Mouse (Mus musculus): Measurements from ENCODE around the gene Kcnh7.
"Not testable (repeated sequence)": the region's sequence is repeated elsewhere in the genome, so short reads cannot be mapped to it uniquely, and the experiment has no call there.

The Kcnh7 gene

DNA sequence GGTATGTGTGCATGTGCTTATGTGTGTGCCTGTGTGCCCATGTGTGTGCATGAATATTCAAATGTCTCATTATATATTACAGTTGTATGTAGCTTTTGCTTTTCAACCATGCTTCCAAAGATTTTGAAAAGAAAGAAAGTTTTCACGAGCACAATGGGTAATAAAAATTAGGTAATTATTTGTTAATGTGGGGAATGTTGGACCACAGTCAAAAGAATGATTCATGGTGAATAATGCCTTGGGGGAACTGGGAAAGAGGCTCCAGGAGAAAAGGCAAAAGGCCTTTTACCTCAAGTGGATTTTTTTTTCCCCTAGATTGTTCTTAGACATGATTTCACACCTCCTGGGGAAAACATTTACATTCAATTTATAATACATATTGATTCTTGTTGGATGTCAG, 458.1 kb downstream of the Kcnh7 start:
- no peak for DNase-seq (ENCODE audit: extremely low spot score, low read depth, low spot score)

DNA sequence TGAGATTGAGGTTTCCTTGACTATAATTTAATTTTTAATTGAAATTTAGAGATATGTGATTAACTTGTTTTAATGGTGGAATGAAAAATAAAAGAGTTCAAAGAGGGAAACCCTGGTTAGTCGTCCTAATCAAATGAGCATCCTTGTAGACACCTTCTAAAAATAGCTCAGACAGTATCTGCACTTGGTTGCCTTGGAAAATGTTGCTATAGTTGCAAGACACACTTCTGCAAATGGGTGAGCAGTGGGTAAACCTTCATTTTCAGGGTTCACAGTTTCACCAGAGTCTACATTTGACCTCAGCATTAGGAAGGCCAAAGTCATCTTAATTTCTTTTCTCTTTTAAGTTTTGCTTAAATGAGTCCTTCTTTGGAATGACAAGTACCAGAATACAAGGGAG, 465.7 kb downstream of the Kcnh7 start:
- DNase-seq (ENCODE audit: extremely low spot score, low read depth, low spot score): no peak

DNA sequence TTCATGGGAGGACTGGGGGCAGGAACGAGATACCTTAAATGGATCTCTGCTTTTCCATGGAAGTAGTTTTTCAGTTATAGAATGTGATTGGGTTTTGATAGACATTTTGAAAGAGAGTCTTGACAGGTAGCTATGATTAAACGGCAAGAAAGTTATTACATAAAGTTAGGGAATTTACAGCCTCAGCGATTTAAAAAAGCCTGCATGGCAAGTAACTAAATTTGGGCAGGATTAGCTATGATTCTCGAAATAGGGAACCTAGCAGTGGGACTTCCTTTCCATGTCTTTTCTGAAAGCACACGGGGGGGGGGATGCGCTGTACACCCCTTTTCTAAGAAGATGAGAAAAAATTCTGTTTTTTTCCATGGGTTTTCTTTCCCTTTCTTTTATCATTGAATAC, 466.8 kb downstream of the Kcnh7 start:
- DNase-seq (ENCODE audit: extremely low spot score, low read depth, low spot score): no peak

DNA sequence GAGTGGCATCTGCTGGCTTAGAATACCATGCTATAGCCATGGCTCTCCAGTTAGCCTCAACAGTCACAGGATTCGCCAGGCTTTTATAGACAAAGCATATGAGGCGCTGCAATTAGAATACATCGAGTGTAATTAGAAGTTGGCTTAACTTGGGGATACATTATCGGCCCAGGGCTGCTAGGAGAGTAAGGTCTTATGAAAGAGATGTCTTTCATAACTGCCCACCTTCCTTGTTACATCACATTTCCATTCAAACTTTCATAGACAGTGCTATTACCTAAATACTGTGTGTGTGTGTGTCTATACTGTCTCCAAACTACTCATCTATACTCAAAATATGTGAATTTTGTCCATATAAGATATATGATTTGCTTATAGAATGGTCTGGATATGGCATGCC, 468.8 kb downstream of the Kcnh7 start:
- no peak for DNase-seq (ENCODE audit: extremely low spot score, low read depth, low spot score)

- not testable (repeated sequence) for DNase-seq (ENCODE audit: extremely low spot score, low read depth, low spot score)
Observed at GRCm38 (mm10) chr2:62714362-62714761, 469.7 kb downstream of the Kcnh7 start.

DNA sequence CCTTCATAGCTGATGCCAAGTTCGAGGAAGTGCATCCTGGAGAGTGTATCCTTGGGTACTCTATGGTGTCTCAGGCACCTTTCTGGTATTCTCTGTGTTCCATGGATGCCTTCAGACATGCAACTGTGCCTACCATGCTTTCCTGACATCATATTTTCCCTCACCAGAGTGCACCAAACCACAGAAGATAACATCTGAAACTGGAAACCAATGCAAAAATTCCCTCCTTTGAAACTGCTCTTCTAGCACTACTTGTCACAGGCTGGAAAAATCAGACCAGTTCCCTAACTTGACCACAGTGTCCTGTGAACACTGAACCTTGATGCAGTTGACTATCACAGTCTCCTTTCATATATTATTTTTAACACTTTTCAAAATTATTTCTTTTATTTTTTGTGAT, 474.5 kb downstream of the Kcnh7 start:
- DNase-seq (ENCODE audit: extremely low spot score, low read depth, low spot score): no peak

DNA sequence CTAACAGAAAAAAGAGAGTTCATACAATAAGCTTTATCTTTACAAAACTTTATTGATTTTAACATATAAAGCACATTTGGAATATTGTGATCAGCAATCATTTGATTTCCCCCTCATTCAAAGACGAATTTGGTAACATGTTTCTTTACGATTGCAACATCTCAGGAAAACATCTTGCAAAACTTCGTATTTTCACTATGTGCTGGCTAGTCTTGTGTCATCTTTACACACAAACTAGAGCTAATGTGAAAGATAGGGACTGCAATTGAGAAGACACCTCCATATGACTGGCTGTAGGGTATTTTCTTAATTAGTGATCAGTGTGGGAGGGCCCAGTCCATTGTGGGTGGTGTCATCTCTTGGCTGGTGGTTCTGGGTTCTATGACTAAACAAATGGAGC, 477.8 kb downstream of the Kcnh7 start:
- no peak for DNase-seq (ENCODE audit: extremely low spot score, low read depth, low spot score)

DNA sequence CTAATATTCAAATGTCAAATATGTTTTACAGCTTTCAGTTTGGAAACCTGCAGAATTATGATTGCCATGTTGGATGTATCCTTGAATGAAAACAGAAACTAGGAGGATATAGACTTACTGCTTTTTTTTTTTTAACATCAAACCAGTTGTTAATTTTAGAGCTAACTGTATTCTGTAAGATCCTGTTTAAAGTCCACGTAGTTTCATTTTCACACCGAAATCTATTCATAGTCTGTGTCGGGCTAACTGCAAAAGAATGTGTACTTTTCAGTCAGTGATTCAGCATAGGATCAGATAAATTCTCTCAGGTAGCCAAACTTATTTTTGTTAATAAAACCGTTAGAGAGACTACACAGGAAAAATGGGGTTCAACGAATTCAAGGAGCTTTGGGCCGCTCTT, 498.2 kb downstream of the Kcnh7 start:
- no peak for DNase-seq (ENCODE audit: extremely low spot score, low read depth, low spot score)

- DNase-seq (ENCODE audit: extremely low spot score, low read depth, low spot score): no peak
Observed at GRCm38 (mm10) chr2:62684989-62685595, 499.0 kb downstream of the Kcnh7 start.

DNA sequence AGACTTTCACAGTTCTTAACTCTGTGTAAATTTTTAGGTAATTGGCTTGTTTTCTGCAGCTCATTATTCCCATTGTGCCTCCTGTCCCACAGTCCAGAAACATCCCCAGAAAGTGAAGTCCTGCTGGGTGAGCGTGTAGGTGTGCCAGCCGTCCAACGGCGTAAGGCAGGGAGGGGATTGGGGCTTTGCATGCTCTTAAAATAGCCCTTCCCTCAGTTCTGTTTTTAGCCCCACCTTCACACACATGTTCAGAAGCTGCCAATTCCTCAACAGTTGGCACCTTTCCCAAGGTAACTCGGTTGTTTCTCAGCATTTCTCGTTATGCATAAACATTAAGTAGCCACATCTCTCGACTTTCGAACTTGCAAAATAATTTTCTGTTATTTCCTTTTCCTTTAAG, 502.4 kb downstream of the Kcnh7 start:
- no peak for DNase-seq (ENCODE audit: extremely low spot score, low read depth, low spot score)

GRCm38 (mm10) chr2:62672788-62673187, 511.3 kb downstream of the Kcnh7 start:
- no peak for DNase-seq (ENCODE audit: extremely low spot score, low read depth, low spot score)

DNA sequence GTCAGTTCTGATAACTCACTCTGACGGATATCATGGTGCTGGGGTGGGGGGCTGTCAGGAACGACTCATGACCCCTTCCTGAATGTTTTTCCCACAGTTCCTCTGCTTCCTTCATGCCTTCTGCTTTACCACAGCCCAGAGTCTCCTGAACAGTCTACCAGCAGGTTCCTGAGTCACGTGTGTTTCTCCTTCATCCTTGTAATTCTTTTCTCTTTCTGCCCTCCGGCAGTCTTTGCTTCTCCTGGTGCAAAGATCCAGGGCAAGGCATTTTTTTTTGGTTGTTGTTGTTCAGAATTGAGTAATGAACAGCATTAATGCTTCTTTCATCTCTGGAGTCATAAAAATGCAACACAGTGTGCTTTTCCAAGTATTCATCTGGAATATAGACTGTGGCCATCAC, 513.3 kb downstream of the Kcnh7 start:
- DNase-seq (ENCODE audit: extremely low spot score, low read depth, low spot score): no peak

DNA sequence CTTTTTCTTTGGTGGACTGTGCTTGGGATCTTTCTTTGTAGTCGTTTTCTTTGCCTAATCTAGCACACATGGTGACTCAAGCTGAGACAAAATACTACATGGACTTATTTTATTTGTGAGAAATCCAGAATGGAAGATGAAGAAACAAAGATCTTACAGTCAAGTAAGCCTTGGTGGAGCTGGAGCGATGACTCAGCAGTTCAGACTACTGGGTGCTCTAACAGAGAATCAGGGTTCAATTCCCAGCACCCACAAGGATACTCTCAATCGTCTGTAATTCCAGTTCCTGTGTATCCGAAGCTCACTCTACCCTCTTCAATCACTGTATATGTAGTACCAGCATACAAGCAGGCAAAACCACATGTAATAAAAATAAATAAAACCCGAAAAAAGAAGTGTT, 513.8 kb downstream of the Kcnh7 start:
- DNase-seq (ENCODE audit: extremely low spot score, low read depth, low spot score): no peak

- no peak for DNase-seq (ENCODE audit: extremely low spot score, low read depth, low spot score)
Observed at GRCm38 (mm10) chr2:62669848-62670247, 514.2 kb downstream of the Kcnh7 start.

DNA sequence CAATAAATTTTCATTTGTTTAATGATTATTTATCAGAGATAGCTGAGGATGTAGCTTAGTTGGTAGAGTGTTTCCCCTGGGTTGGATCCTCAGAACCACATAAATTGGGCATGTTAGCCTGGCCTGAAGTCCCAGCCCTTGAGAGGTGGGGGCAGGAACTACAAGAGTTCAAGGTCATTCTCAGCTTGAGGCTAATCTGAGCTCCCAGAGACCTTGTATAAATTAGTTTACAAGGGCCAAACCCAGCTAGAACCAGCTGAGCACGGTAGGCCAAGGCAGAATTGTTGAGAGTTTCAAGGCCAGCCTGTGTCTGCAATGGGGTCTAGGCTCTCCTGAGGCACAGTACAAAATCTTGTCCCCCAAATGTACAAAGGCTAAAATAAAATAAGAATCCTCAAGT, 518.6 kb downstream of the Kcnh7 start:
- no peak for DNase-seq (ENCODE audit: extremely low spot score, low read depth, low spot score)

- DNase-seq (ENCODE audit: extremely low spot score, low read depth, low spot score): no peak
Observed at GRCm38 (mm10) chr2:62664839-62665238, 519.2 kb downstream of the Kcnh7 start.

GRCm38 (mm10) chr2:62664135-62664670, 519.9 kb downstream of the Kcnh7 start, which contains the start of gene Gca:
Gene Gca (plus strand): TSS chr2:62664285.
- DNase-seq (ENCODE audit: extremely low spot score, low read depth, low spot score): no peak

GRCm38 (mm10) chr2:62662560-62662959, 521.5 kb downstream of the Kcnh7 start:
- DNase-seq (ENCODE audit: extremely low spot score, low read depth, low spot score): no peak

- DNase-seq (ENCODE audit: extremely low spot score, low read depth, low spot score): no peak
Observed at GRCm38 (mm10) chr2:62660565-62660964, 523.5 kb downstream of the Kcnh7 start.

DNA sequence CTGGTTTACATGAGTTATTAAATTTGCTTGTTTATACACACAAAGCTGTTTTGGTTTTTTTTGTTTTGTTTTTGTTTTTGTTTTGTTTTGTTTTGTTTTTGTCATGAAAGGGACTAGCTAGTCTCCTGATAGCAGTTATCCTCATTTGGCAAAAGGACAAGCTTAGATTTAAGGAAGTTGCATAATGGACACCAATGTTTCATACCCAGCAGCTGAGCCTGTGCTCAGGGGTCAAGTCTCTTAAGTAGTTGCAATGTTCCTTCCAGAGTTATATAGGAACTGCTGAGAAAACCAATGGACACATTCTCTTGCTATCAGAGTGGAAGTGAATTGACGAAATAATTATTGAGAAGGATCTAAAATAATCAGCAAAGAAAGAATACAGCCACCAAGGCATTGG, 528.0 kb downstream of the Kcnh7 start:
- no peak for DNase-seq (ENCODE audit: extremely low spot score, low read depth, low spot score)

- no peak for DNase-seq (ENCODE audit: extremely low spot score, low read depth, low spot score)
Observed at GRCm38 (mm10) chr2:62654519-62655338, 529.4 kb downstream of the Kcnh7 start.

GRCm38 (mm10) chr2:62652466-62652865, 531.6 kb downstream of the Kcnh7 start:
- DNase-seq (ENCODE audit: extremely low spot score, low read depth, low spot score): no peak
